Mouse (Mus musculus): Measurements from ENCODE around the gene Ncapd3. TPM values are rescaled to one million over a fixed set of nuclear protein-coding genes. Genes with fewer than 3 reads are reported as not detected.

Ncapd3 gene
- 9.0 and 10.8 TPM in 2 replicates for polyA plus RNA-seq (2015; fragmentation: Nextera tagmentation; extraction: Ambion mirVana)

- H3K4me1 ChIP-seq (replicated peaks; ENCODE audit: control insufficient read depth, insufficient read depth, low read length), result peaks cover 5% of the 10 kb centered on the region; the same call in 1 of the 2 replicates
- H3K4me3 ChIP-seq (ENCODE audit: low read depth, low read length), result peak within 1 kb of the TSS; percentile 91
- no peaks in the 10 kb centered on the region for H3K27me3 ChIP-seq (replicated peaks; ENCODE audit: control insufficient read depth, insufficient read depth, low read length)
- peak; percentile 31 for TF ChIP-seq CTCF (IDR thresholded peaks at IDR 0.05; ENCODE audit: low read depth)
- peak; percentile 94 for ATAC-seq
- under 1% methylated on average over 76 of the region's 80 CpGs for WGBS
- peak within 1 kb of the TSS; percentile 85 for H3K9ac ChIP-seq (ENCODE audit: low read depth, low read length)
- H3K9me3 ChIP-seq (ENCODE audit: control insufficient read depth), result no peaks in the 10 kb centered on the region
- no peaks in the 10 kb centered on the region for H3K36me3 ChIP-seq (ENCODE audit: control insufficient read depth, insufficient read depth)
- peak within 1 kb of the TSS; percentile 90 for H3K27ac ChIP-seq (ENCODE audit: low read depth, low read length)
- peak within 1 kb of the TSS; percentile 91 for H3K4me2 ChIP-seq (replicated peaks; ENCODE audit: low read depth)
Observed at GRCm38 (mm10) chr9:27029828-27030762, at the start of gene Ncapd3, which contains the start of gene Vps26b. Gene Ncapd3 (plus strand): TSS chr9:27030175. Gene Vps26b (minus strand): TSS chr9:27030065.

GRCm38 (mm10) chr9:26985090-26985613, 44.8 kb upstream of the Ncapd3 start:
- ATAC-seq, result no peak
- WGBS, result 93% methylated on average over 2 of the region's 2 CpGs
- no peaks in the 10 kb centered on the region for H3K27me3 ChIP-seq (replicated peaks; ENCODE audit: control insufficient read depth, insufficient read depth, low read length)
- H3K9me3 ChIP-seq (ENCODE audit: control insufficient read depth), result no peaks in the 10 kb centered on the region
- H3K4me3 ChIP-seq (ENCODE audit: low read depth, low read length), result no peak overlapping the region
- H3K4me2 ChIP-seq (replicated peaks; ENCODE audit: low read depth), result no peak overlapping the region
- no peaks in the 10 kb centered on the region for H3K4me1 ChIP-seq (replicated peaks; ENCODE audit: control insufficient read depth, insufficient read depth, low read length)
- TF ChIP-seq CTCF (IDR thresholded peaks at IDR 0.05; ENCODE audit: low read depth), result no peak
- H3K9ac ChIP-seq (ENCODE audit: low read depth, low read length), result no peak overlapping the region
- no peak overlapping the region for H3K27ac ChIP-seq (ENCODE audit: low read depth, low read length)
- peaks cover 40% of the 10 kb centered on the region for H3K36me3 ChIP-seq (ENCODE audit: control insufficient read depth, insufficient read depth)

GRCm38 (mm10) chr9:26985668-26986277, 44.2 kb upstream of the Ncapd3 start:
- Histone ChIP-seq H3K27ac (ENCODE audit: low read depth, low read length) (no peak overlapping the region), H3K27me3 (replicated peaks; ENCODE audit: control insufficient read depth, insufficient read depth, low read length) (no peaks in the 10 kb centered on the region), H3K9ac (ENCODE audit: low read depth, low read length) (no peak overlapping the region), H3K36me3 (ENCODE audit: control insufficient read depth, insufficient read depth) (peaks cover 42% of the 10 kb centered on the region), H3K4me3 (ENCODE audit: low read depth, low read length) (no peak overlapping the region), H3K4me2 (replicated peaks; ENCODE audit: low read depth) (no peak overlapping the region), H3K9me3 (ENCODE audit: control insufficient read depth) (no peaks in the 10 kb centered on the region), H3K4me1 (replicated peaks; ENCODE audit: control insufficient read depth, insufficient read depth, low read length) (no peaks in the 10 kb centered on the region)
- WGBS, result 83% methylated on average over 6 of the region's 6 CpGs
- TF ChIP-seq CTCF (IDR thresholded peaks at IDR 0.05; ENCODE audit: low read depth), result no peak
- no peak for ATAC-seq

- 91% methylated on average over 4 of the region's 4 CpGs for WGBS
- H3K27ac ChIP-seq (ENCODE audit: low read depth, low read length), result no peak overlapping the region
- TF ChIP-seq CTCF (IDR thresholded peaks at IDR 0.05; ENCODE audit: low read depth), result no peak
- H3K9ac ChIP-seq (ENCODE audit: low read depth, low read length), result no peak overlapping the region
- no peak for ATAC-seq
- no peaks in the 10 kb centered on the region for H3K9me3 ChIP-seq (ENCODE audit: control insufficient read depth)
- H3K4me2 ChIP-seq (replicated peaks; ENCODE audit: low read depth), result no peak overlapping the region
- no peaks in the 10 kb centered on the region for H3K4me1 ChIP-seq (replicated peaks; ENCODE audit: control insufficient read depth, insufficient read depth, low read length)
- no peaks in the 10 kb centered on the region for H3K27me3 ChIP-seq (replicated peaks; ENCODE audit: control insufficient read depth, insufficient read depth, low read length)
- no peak overlapping the region for H3K4me3 ChIP-seq (ENCODE audit: low read depth, low read length)
- peaks cover 34% of the 10 kb centered on the region for H3K36me3 ChIP-seq (ENCODE audit: control insufficient read depth, insufficient read depth)
Observed at GRCm38 (mm10) chr9:26990181-26990580, 39.8 kb upstream of the Ncapd3 start.

- H3K9me3 ChIP-seq (ENCODE audit: control insufficient read depth), result no peaks in the 10 kb centered on the region
- no peaks in the 10 kb centered on the region for H3K27me3 ChIP-seq (replicated peaks; ENCODE audit: control insufficient read depth, insufficient read depth, low read length)
- no peak overlapping the region for H3K4me3 ChIP-seq (ENCODE audit: low read depth, low read length)
- ATAC-seq, result no peak
- WGBS, result 77% methylated on average over 10 of the region's 10 CpGs
- H3K27ac ChIP-seq (ENCODE audit: low read depth, low read length), result no peak overlapping the region
- H3K9ac ChIP-seq (ENCODE audit: low read depth, low read length), result no peak overlapping the region
- H3K4me2 ChIP-seq (replicated peaks; ENCODE audit: low read depth), result no peak overlapping the region
- no peaks in the 10 kb centered on the region for H3K4me1 ChIP-seq (replicated peaks; ENCODE audit: control insufficient read depth, insufficient read depth, low read length)
- no peak for TF ChIP-seq CTCF (IDR thresholded peaks at IDR 0.05; ENCODE audit: low read depth)
- peaks cover 31% of the 10 kb centered on the region for H3K36me3 ChIP-seq (ENCODE audit: control insufficient read depth, insufficient read depth)
Observed at GRCm38 (mm10) chr9:26993118-26993517, 36.9 kb upstream of the Ncapd3 start.

GRCm38 (mm10) chr9:26993900-26994299, 36.1 kb upstream of the Ncapd3 start:
- H3K4me2 ChIP-seq (replicated peaks; ENCODE audit: low read depth), result no peak overlapping the region
- H3K9ac ChIP-seq (ENCODE audit: low read depth, low read length), result no peak overlapping the region
- H3K27ac ChIP-seq (ENCODE audit: low read depth, low read length), result no peak overlapping the region
- WGBS, result 83% methylated on average over 3 of the region's 3 CpGs
- H3K36me3 ChIP-seq (ENCODE audit: control insufficient read depth, insufficient read depth), result peaks cover 27% of the 10 kb centered on the region
- H3K4me1 ChIP-seq (replicated peaks; ENCODE audit: control insufficient read depth, insufficient read depth, low read length), result no peaks in the 10 kb centered on the region
- no peaks in the 10 kb centered on the region for H3K27me3 ChIP-seq (replicated peaks; ENCODE audit: control insufficient read depth, insufficient read depth, low read length)
- H3K4me3 ChIP-seq (ENCODE audit: low read depth, low read length), result no peak overlapping the region
- ATAC-seq, result no peak
- no peaks in the 10 kb centered on the region for H3K9me3 ChIP-seq (ENCODE audit: control insufficient read depth)
- no peak for TF ChIP-seq CTCF (IDR thresholded peaks at IDR 0.05; ENCODE audit: low read depth)
